Mouse (Mus musculus) intestine, embryonic 14.5 days (tissue): ENCODE results near the gene Lefty1. TPM values are rescaled to one million over a fixed set of nuclear protein-coding genes. Genes with fewer than 3 reads are reported as not detected.
"Not testable (repeated sequence)": the region's sequence is repeated elsewhere in the genome, so short reads cannot be mapped to it uniquely, and the experiment has no call there.

Experiments used
- ATAC-seq: fragments of 200-750 bp; cut with Nextera tagmentation; replicated peaks from 2 replicates; pipeline ENCODE4 v1.8.0; 2017; ENCODE audit warnings: low read depth, moderate number of reproducible peaks, moderate TSS enrichment, moderate library complexity; ENCODE audit not compliant: low FRiP score, low TSS enrichment
- DNase-seq: peaks from one replicate; pipeline ENCODE4 v3.0.0-alpha.2; 2018; ENCODE audit warnings: low spot score
- H3K27ac ChIP-seq: fragments of 300-500 bp; sonication (generic); 2 replicates; pipeline ENCODE4 v1.5.1; 2014; ENCODE audit warnings: low read depth, mild to moderate bottlenecking, control low read depth
- H3K27me3 ChIP-seq: fragments of 300-500 bp; sonication (generic); replicated peaks from 2 replicates; pipeline ENCODE4 v1.6.1; 2014; ENCODE audit warnings: low read length, control low read depth; ENCODE audit not compliant: control insufficient read depth, insufficient read depth
- H3K36me3 ChIP-seq: fragments of 300-500 bp; sonication (generic); 2 replicates; pipeline ENCODE4 v1.6.1; 2014; ENCODE audit warnings: low read length, control low read depth; ENCODE audit not compliant: control insufficient read depth, insufficient read depth
- H3K4me1 ChIP-seq: fragments of 300-500 bp; sonication (generic); replicated peaks from 2 replicates; pipeline ENCODE4 v1.6.1; 2014; ENCODE audit warnings: low read length, control low read depth, mixed read lengths; ENCODE audit not compliant: control insufficient read depth, insufficient read depth
- H3K4me2 ChIP-seq: fragments of 300-500 bp; sonication (generic); 2 replicates; pipeline ENCODE4 v1.6.1; 2014; ENCODE audit warnings: low read length
- H3K4me3 ChIP-seq: fragments of 300-500 bp; sonication (generic); 2 replicates; pipeline ENCODE4 v1.5.1; 2014; ENCODE audit warnings: low read depth, low read length, control low read depth, mixed read lengths
- H3K9ac ChIP-seq: fragments of 300-500 bp; sonication (generic); 2 replicates; pipeline ENCODE4 v1.6.1; 2014; ENCODE audit warnings: mild to moderate bottlenecking, low read length
- H3K9me3 ChIP-seq: fragments of 300-500 bp; sonication (generic); 2 replicates; pipeline ENCODE4 v1.6.1; 2016; ENCODE audit warnings: low read length, control low read depth; ENCODE audit not compliant: control insufficient read depth
- WGBS: fragments of 180-500 bp; shearing (Covaris S2); extraction: QIAGEN DNeasy Blood & Tissue Kit; methylation state at CpG from one replicate; pipeline ENCODE4 v1.1.7; 2014; 5-methylcytosine and 5-hydroxymethylcytosine counted together
- polyA plus RNA-seq: library from polyadenylated mRNA; unstranded; fragments of >200 nt; fragmentation: Nextera tagmentation; extraction: Ambion mirVana; gene quantifications from 2 replicates; pipeline ENCODE4 v1.2.1, GENCODE M21; 2014

Gene Lefty1
- polyA plus RNA-seq, 1 experiment from 2014 or later, result 2.1 TPM

- no peak for DNase-seq
- 55% methylated on average over 3 of the region's 3 CpGs for WGBS
- Histone ChIP-seq H3K9me3 (no peaks in the 10 kb centered on the region), H3K9ac (no peak overlapping the region), H3K27me3 (peaks cover 21% of the 10 kb centered on the region), H3K27ac (no peak overlapping the region), H3K4me3 (no peak overlapping the region), H3K4me2 (no peak overlapping the region), H3K36me3 (no peaks in the 10 kb centered on the region), H3K4me1 (no peaks in the 10 kb centered on the region)
- no peak for ATAC-seq
Measured at GRCm38 (mm10) chr1:180931106-180931505, 3.7 kb upstream of the Lefty1 start.

GRCm38 (mm10) chr1:180933659-180934058 is 1.2 kb upstream of the Lefty1 start:
- Histone ChIP-seq H3K9ac (no peak overlapping the region), H3K9me3 (no peaks in the 10 kb centered on the region), H3K4me1 (0 out of 2 replicates have a peak, but pooled peaks cover 4% of the 10 kb centered on the region), H3K36me3 (no peaks in the 10 kb centered on the region), H3K27me3 (peaks cover 29% of the 10 kb centered on the region), H3K4me3 (no peak overlapping the region), H3K4me2 (no peak overlapping the region), H3K27ac (no peak overlapping the region)
- 28% methylated on average over 6 of the region's 6 CpGs for WGBS
- ATAC-seq (no peak), DNase-seq (no peak)

DNA sequence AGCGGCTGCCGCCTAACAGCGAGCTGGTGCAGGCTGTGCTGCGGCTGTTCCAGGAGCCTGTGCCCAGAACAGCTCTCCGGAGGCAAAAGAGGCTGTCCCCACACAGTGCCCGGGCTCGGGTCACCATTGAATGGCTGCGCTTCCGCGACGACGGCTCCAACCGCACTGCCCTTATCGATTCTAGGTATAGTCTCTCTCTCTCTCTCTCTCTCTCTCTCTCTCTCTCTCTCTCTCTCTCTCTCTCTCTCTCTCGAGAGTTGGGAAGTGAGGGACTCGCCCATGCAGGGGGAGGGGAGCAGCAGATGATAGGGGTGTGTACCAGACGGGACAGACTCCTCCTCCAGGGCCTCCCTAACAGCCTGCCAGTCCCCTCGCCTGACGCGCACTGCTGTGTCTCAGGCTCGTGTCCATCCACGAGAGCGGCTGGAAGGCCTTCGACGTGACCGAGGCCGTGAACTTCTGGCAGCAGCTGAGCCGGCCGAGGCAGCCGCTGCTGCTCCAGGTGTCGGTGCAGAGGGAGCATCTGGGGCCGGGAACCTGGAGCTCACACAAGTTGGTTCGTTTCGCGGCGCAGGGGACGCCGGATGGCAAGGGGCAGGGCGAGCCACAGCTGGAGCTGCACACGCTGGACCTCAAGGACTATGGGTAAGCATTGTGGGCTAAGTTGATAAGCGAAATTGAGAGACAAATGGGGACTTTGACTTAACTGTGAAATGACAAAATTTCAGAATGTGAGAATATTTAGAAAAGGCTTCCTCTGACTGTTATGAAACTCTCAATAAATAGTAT is 2.0 kb downstream of the Lefty1 start:
- peaks cover 12% of the 10 kb centered on the region for H3K4me1 ChIP-seq
- H3K27ac ChIP-seq, H3K9me3 ChIP-seq, H3K36me3 ChIP-seq, H3K9ac ChIP-seq: not testable (repeated sequence)
- peak overlapping the region; percentile 29 for H3K4me3 ChIP-seq
- peaks cover 29% of the 10 kb centered on the region for H3K27me3 ChIP-seq
- peak overlapping the region; percentile 49 for H3K4me2 ChIP-seq
- ATAC-seq (peak; percentile 79), DNase-seq (peak; percentile 69)
- WGBS, result 3% methylated on average over 30 of the region's 41 CpGs

- not testable (repeated sequence) for H3K4me2 ChIP-seq, H3K4me3 ChIP-seq, H3K36me3 ChIP-seq, ATAC-seq, H3K27ac ChIP-seq, H3K9me3 ChIP-seq, DNase-seq, H3K9ac ChIP-seq
- peaks cover 12% of the 10 kb centered on the region for H3K4me1 ChIP-seq
- H3K27me3 ChIP-seq, result peaks cover 29% of the 10 kb centered on the region
- WGBS, result 49% methylated on average over 13 of the region's 13 CpGs
Measured at GRCm38 (mm10) chr1:180937631-180938030, 2.8 kb downstream of the Lefty1 start.

- ATAC-seq, result not testable (repeated sequence)
- H3K27me3 ChIP-seq, result peaks cover 29% of the 10 kb centered on the region
- WGBS, result 80% methylated on average over 2 of the region's 2 CpGs
Measured at GRCm38 (mm10) chr1:180938781-180939180, 4.0 kb downstream of the Lefty1 start.

DNA sequence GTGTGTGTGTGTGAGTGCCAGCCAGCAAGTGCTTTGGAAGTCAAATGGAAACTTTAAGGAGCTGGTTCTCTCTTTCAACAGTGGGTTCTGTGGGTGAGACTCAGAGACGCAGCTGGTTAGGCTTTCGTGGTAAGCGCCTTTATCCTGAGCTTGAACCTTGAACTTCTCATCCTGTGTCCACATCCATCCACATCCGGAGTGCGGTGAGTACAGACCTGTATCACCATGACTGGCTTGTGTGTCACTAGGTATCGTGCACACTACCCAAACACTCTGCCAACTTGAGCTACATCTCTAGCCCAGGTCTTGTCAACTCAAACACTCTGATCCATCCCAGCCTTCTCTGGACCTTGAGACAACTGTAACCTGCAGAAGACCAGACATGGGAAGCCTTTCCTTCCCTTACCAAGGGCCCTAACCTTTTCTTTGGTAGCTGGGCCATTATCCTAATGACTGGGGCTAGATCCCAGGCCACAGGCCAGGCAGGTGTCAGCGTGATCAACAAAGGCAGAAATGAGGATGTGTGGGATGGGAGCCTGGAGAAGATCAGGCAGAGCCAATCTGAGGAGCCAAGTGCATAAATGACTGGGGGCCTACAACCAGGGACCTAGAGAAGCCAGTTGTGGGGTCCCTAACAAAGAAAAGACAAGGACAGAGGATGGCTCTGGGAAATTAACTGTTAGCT is 6.1 kb downstream of the Lefty1 start:
- Histone ChIP-seq H3K4me2 (peak overlapping the region; percentile 88), H3K36me3 (no peaks in the 10 kb centered on the region), H3K9me3 (no peaks in the 10 kb centered on the region), H3K4me1 (peaks cover 32% of the 10 kb centered on the region), H3K4me3 (peak overlapping the region; percentile 72; the same call in 1 of the 2 replicates), H3K27me3 (peaks cover 9% of the 10 kb centered on the region), H3K9ac (no peak overlapping the region), H3K27ac (no peak overlapping the region)
- 86% methylated on average over 7 of the region's 7 CpGs for WGBS
- DNase-seq, result no peak
- ATAC-seq, result no peak

More at GRCm38 (mm10) chr1:180938781-180939180, 4.0 kb downstream of the Lefty1 start:
- peaks cover 17% of the 10 kb centered on the region for H3K4me1 ChIP-seq
- H3K4me2 ChIP-seq, H3K36me3 ChIP-seq, H3K4me3 ChIP-seq, DNase-seq, H3K9me3 ChIP-seq, H3K9ac ChIP-seq, H3K27ac ChIP-seq: not testable (repeated sequence)

DNA sequence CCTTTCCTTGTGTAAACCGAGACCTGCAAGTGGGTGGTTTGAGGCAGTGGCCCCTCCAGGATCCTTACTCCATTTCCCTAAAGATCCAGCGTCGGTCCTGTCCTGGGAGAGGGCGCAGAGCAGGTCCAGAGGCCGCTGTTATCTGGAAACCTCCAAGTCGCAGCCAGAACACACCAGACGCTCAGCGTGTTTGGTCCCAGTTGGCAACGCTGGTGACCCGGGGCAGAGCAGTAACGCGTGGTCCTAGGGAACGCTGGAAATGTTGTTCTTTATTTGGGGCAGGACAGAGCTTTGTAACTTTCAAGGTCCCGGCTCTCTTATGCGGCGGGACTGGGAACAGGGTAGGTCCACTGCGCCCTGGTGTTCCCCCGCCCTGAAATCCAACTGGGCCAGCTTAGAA is 6.9 kb downstream of the Lefty1 start:
- 6% methylated on average over 18 of the region's 18 CpGs for WGBS
- H3K4me1 ChIP-seq, result peaks cover 32% of the 10 kb centered on the region

DNA sequence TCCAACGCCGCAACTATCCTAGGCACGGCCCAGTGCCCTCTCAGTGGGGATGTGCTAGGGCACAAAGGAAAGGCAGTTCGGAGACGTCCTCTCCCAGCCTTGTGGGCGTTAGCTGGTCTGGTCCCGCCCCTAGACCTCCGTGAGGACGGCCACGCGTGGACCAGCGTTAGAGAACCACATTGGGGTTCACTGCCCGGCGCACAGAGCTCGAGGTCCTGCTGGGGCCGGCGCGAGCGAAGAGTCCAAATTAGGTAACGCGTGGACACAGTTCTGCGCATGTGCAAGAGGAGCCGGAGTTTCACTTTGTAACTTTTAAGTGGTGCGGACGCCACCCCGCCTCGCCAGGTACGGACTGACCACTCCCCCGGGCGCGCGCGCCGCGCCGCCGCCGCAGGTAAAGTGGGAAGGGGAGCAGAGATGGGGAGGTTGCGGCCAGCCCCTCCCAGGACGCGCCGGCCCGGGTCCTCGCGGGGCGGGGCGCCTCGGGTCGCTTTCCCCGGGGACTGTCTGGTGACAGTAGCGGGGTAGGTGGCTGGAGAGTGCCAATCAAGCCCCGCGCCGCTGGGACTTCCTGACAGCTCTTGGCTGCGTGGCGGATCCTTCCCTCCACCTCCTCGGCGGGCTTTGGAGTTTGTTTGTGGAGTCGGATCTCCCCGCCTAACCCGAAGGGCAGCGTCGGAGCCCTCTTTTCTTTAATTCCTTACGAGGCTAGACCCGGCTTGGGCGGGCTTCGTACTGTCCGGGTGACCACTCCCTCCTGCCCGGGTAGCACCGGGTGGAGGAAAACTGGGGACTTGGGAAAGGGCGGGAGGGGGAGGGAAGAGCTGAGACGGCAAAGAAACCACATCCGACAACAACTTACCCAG is 7.6 kb downstream of the Lefty1 start, which contains the start of gene Tmem63a:
Gene Tmem63a, plus strand, starts transcription at position 179 of the 866 bp plus-strand sequence.
- Histone ChIP-seq H3K9ac (peak within 1 kb of the TSS; percentile 80), H3K9me3 (no peaks in the 10 kb centered on the region), H3K27me3 (0 out of 2 replicates have a peak, but pooled peaks cover 5% of the 10 kb centered on the region), H3K36me3 (peaks cover 9% of the 10 kb centered on the region), H3K4me3 (peak within 1 kb of the TSS; percentile 72), H3K4me1 (peaks cover 32% of the 10 kb centered on the region), H3K27ac (peak within 1 kb of the TSS; percentile 77), H3K4me2 (peak within 1 kb of the TSS; percentile 88)
- ATAC-seq, result peak; percentile 72
- WGBS, result under 1% methylated on average over 73 of the region's 73 CpGs
- DNase-seq, result peak; percentile 94

More for the DNA sequence above, 6.9 kb downstream of the Lefty1 start:
- Histone ChIP-seq H3K9ac (peak overlapping the region; percentile 80), H3K9me3 (no peaks in the 10 kb centered on the region), H3K4me2 (peak overlapping the region; percentile 88), H3K27me3 (0 out of 2 replicates have a peak, but pooled peaks cover 5% of the 10 kb centered on the region), H3K36me3 (peaks cover 2% of the 10 kb centered on the region), H3K27ac (peak overlapping the region; percentile 77), H3K4me3 (peak overlapping the region; percentile 72)
- 0 out of 2 replicates have a peak, but pooled peaks have one; percentile 5 for ATAC-seq
- DNase-seq, result no peak
